Mouse (Mus musculus): ENCODE results near the gene Bhlha9.
A peak's percentile ranks its signal among the peaks of the same experiment; 100 is the strongest.
"Not testable (repeated sequence)": the region's sequence is repeated elsewhere in the genome, so short reads cannot be mapped to it uniquely, and the experiment has no call there.

Gene Bhlha9

GRCm38 (mm10) chr11:76661790-76662468 lies 10.3 kb upstream of the Bhlha9 start:
- DNase-seq (ENCODE audit: low spot score) = no peak

GRCm38 (mm10) chr11:76666002-76666649 lies 6.1 kb upstream of the Bhlha9 start:
- peak; percentile 12 for DNase-seq (ENCODE audit: low spot score)

GRCm38 (mm10) chr11:76667807-76668206 lies 4.5 kb upstream of the Bhlha9 start:
- DNase-seq (ENCODE audit: low spot score) = no peak

GRCm38 (mm10) chr11:76672561-76673384 lies 503 bp downstream of the Bhlha9 start:
- DNase-seq (ENCODE audit: low spot score) = no peak

- no peak for DNase-seq (ENCODE audit: low spot score)
Observed at GRCm38 (mm10) chr11:76674199-76674598, 1.9 kb downstream of the Bhlha9 start.

GRCm38 (mm10) chr11:76674704-76675103 lies 2.4 kb downstream of the Bhlha9 start:
- DNase-seq (ENCODE audit: low spot score) = no peak

GRCm38 (mm10) chr11:76679508-76679907 lies 7.2 kb downstream of the Bhlha9 start, which contains the start of gene Trarg1:
Gene Trarg1 (plus strand): TSS chr11:76679808.
- DNase-seq (ENCODE audit: low spot score) = not testable (repeated sequence)

- DNase-seq (ENCODE audit: low spot score) = no peak
Observed at GRCm38 (mm10) chr11:76685604-76686003, 13.3 kb downstream of the Bhlha9 start.

- no peak for DNase-seq (ENCODE audit: low spot score)
Observed at GRCm38 (mm10) chr11:76692096-76692495, 19.8 kb downstream of the Bhlha9 start.

GRCm38 (mm10) chr11:76695810-76696209 lies 23.5 kb downstream of the Bhlha9 start:
- no peak for DNase-seq (ENCODE audit: low spot score)

- DNase-seq (ENCODE audit: low spot score) = no peak
Observed at GRCm38 (mm10) chr11:76699626-76700025, 27.4 kb downstream of the Bhlha9 start.

- DNase-seq (ENCODE audit: low spot score) = no peak
Observed at GRCm38 (mm10) chr11:76707656-76708055, 35.4 kb downstream of the Bhlha9 start.

GRCm38 (mm10) chr11:76708066-76708465 lies 35.8 kb downstream of the Bhlha9 start:
- DNase-seq (ENCODE audit: low spot score) = no peak

- DNase-seq (ENCODE audit: low spot score) = no peak
Observed at GRCm38 (mm10) chr11:76708881-76709280, 36.6 kb downstream of the Bhlha9 start.

GRCm38 (mm10) chr11:76709625-76710452 lies 37.6 kb downstream of the Bhlha9 start:
- DNase-seq (ENCODE audit: low spot score) = peak; percentile 47

GRCm38 (mm10) chr11:76717000-76717399 lies 44.7 kb downstream of the Bhlha9 start:
- DNase-seq (ENCODE audit: low spot score) = no peak
